Mouse (Mus musculus): ENCODE data around the gene Trappc3.

The Trappc3 gene

DNA sequence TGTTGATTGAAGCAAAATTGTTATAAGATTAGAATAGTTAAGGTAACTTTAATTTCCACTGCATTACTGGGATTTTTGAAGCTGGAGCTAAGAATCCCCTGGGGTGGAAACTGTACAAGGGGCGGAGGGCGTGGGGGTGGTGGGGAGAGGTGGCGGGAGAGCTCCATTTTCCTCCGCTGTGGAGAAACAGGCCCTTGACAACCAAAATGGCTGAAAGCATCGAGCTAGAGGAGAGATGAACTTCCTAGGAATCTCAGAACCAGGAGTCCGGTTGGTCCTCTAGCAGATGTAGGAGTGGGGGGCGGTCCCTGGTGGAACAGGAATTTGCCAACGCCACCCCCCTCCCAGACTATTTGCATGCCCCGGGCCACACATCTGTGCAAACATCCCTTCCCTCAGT lies 19.6 kb downstream of the Trappc3 start:
- no peak for DNase-seq

DNA sequence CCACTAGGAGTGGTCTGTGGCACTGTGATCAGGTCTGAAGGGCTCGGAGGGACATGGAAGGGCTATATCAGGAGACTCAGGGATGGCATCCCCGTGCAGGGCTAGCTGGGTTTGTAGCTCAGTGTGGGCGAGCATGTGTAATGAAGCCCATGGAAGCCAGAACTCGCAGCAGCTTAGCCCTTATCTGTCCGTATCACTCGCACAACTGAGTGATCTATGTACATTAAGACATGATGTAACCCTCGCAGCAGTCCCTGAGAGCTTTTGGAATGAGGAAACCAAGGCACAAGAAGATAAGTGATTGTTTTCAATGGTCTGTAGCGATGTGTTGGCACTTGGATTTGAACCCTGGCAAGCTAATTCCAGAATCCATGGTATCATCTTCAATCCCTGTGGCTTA lies 21.5 kb downstream of the Trappc3 start:
- no peak for DNase-seq

DNA sequence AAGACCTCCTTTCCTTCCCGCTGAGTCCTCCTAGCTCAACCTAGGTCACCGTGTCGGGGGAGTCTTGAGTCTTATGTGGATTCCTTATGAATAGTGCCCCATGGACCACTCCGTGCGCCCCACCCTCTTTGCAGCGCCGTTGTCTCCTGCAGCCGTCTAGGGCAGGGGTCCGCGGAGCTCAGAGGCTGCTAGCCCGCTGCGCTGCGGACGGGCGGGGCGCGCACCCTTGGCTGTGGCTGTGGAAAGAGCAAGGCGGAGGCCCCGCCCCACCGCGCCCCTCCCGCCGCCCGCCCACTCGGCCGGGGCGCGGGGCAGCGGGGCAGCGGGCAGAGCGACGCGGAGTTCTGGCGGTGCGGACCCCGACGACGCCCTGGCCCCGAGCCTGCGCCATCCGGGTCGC lies 24.4 kb downstream of the Trappc3 start, which contains the start of gene Col8a2:
Gene Col8a2 (plus strand): TSS at position 302 of the 400 bp plus-strand sequence.
- DNase-seq = no peak

DNA sequence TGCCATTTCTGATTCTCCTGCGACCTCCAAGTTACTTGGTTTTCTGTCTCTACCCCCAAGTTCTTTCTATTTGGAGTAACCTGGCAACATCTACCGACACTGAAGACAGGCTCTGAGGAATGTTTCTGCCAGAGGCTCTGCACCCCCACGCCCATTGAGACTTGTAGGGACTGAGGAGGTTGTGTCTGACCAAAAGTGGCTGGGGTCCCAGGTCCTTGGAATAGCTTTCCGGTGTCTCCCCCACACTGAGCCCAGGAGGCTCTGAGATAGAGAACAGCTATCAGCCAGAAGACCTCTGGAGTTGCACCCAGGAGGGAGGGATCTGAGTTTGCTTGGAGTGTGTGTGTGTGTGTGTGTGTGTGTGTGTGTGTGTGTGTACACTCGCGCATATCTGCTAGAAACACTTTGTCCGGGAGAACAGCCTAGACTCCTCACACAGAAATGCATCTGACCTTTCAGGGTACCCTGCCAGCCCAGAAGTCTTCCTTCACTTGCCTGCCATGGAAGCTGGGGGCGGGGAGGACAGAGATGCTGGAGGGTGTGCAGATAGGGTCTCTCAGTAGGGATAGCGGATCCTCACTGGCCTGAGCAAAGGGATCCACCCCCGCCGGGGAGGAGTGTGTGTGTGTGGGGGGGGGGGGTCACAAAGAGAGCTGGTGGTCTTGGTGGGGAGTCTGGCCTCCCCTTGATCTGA lies 25.3 kb downstream of the Trappc3 start:
- no peak for DNase-seq

DNA sequence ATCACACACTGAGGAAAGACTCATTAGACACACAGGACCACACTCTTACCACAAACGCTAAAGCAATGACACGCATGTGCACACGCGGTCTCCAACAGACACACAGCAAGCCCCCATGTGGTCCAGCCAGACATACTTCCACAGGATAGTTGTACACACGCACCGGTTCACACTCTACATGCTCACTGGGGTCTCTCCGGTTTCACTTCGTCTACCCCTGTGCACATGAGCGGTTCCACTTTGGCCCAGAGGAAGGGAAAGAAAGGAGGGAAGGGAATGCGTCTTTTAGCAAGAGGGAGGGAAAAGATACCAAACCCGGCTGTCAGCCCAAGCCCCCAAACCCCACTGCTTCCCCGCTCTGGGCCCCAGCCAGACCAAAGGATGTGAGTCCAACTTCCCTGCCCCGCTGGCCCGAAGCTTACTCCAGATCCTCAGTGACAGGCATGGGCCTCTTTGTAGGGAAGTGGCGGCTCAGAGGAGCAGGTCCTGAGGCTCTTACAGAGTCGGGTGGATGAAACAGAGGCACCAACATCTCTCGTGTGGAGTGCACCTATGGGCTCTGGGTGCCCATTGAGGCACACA lies 26.1 kb downstream of the Trappc3 start:
- no peak for DNase-seq

DNA sequence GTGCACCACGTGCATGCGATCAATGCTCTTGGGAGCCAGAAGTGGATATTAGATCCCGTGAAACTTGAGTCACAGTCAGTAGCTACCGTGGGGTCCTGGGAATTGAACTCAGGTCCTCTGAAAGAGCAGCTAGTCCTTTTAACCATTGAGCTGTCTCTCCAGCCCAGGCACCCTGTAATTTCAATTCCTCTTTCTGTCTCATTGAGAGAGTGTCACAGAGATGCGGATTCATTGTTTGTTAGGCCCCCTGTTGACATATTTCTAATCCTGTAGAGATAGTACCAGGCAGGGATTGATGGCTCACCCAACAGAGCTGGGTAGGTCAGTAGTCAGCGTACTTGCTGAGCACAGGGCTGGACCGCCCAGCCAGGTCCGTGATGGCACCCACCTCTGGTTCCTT lies 28.2 kb downstream of the Trappc3 start:
- DNase-seq = no peak

DNA sequence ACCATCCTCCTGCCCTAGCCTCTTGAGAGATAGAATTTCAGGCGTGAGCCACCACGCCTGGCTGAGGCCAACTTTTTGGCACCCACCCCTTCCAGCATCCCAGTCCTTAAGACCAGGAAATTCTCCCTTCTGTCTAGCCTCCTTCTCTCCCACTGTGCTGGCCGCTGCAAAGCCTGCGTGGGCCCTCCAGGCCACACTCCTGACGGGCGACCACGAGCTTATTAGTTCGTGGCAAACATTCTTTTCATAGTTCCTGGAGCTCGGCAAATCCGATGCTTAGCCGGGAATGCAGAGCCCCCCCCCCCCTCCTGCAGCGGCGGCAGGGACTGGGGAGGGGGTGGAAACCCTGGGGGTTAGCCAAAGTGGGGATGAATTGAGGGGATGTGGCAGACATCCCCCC lies 29.1 kb downstream of the Trappc3 start:
- no peak for DNase-seq

DNA sequence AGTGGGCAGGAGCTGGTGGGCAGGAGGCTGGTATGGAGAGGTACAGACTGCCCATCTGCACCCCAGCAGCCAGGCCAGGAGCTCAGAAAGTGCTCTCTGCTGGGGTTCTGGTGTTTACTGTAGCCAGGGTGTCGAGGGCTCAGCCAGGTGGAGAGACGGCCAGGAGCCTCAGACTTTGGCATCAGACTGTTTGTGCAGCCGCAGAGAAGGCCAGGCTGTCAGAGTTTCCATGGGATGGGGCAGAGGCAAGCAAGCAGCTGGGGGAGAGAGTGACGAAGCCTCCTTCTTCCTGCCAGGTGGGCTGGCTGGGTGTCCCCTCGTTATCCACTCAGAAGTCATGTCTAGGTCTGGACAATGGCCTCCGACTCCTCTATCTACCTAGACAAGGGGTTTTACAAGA lies 33.0 kb downstream of the Trappc3 start:
- no peak for DNase-seq

DNA sequence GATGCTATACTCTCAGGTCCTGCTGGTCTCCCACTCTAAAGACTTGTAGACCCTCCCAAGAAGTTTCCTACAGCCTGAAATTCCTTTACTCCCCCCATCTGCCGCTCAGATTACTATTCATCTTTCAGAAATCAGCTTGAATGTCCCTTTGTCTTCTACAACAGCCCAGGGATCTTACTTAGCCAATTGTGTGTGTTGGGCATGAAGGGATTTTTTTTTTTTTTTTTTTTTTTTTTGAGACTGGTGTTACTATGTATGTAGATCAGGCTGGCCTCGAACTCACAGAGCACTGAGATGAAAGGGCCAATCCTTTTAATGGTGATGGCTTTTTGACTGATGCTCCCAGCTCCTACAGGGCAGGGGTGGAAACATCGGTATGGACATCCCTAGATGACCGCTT lies 33.8 kb downstream of the Trappc3 start:
- DNase-seq = no peak

DNA sequence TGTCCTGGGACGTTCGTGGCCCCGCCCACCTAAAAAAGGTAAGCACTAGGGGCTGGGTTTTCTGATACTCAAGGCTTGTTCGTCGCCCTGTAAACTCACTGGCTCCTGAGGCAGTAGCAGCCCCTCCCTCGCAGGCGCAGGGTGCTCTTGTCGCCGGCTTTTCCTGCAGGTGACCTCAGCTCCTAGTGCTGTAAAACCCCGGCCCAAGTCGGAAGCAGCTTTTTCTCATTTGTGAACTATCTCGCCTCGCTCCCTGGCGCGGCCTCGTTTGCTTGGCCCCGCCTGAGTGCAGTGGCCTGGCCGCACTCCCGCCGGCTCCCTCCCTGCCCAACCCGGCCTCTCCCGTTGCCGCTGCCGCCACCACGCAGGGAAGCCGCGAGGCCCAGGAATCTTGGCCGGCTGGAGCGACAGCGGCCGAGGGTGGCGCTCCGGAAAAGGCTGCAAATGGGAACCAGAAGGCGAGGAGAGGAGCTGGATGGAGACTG lies 34.5 kb downstream of the Trappc3 start:
- DNase-seq = peak; percentile 81 to 85

DNA sequence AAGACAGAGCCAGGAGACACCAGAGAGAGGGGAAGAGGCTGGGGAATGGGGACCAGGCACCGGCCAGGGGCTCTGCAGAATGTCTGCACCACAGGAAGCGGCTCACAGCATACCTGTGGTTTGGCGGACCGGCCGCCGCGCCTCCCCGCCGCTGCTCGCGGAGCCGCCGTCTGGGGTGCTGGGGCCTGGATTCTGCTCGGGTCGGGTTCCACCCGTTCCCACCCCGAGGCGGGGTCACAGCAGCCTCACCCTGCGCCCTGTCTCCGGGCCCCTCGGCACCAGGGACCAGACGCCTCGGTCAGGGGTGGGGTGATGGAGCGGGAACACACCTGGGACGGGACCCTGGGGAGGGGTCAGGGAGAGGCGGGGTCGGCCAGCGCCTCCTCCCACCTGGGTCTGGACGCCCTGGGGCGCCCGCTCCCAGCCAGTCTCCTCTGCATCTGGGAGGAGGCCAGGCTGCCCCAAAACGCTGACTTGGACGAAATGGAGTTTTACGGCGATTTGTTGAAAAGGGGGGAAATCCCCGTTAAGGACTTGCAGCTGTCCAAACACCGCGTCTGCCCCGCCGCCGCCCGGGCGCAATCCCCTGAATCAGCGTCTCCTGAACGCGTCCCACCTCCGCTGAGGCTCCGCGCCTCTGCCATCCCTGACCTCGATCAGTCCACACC lies 38.9 kb downstream of the Trappc3 start:
- peak in 1 of 2 experiments; percentile 27 for DNase-seq

DNA sequence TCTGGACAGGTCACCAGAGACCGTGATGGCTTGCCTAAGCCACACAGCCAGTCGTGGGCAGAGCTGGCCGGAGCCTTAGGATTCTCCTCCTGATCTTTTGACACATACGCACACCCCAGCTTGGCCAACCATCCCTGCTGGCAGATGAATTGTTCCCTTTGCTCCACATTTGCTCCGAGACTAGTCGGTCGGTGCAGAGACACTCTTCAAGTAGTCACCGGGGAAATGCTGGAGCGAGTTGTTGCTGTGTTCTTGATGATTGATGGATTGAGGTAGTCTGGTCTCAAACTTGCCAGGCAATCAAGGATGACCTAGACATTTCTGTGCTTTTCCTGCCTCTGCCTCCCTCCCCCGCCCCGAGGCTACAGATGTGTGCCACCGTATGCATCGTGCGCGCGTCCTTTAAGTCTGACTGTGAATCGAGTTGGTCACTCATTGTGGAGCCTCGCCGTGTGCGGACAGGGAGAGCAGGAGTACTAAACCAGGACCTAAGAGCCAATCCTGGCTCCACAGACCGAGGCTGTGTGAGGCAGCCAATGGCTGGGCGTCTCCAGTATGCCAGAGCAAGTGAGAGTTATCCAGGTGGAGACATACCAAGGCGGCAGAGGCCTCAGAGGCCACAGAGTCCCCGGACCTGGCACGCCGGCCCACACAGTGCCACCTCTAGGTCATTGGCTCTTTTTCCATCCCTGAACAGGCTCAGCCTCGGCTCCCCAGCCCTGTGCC lies 39.6 kb downstream of the Trappc3 start:
- peak; percentile 54 to 63 for DNase-seq

DNA sequence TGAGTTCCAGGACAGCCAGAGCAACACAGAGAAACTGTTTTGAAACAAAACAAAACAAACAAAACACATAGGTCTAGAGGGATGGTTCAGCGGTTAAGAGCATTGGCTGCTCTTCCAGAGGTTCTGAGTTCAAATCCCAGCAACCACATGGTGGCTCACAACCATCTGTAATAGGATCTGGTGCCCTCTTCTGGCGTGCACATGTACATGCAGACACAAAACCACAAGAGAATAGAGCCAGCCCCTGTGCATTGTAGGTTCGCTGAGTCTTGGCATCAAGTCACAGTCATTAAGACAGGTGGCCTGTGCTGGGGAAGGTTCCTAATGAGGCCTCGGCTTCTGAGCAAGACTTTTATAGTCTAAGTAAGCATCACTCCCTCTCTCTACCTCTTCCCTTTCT lies 41.8 kb downstream of the Trappc3 start:
- peak in 1 of 2 experiments; percentile 25 for DNase-seq

DNA sequence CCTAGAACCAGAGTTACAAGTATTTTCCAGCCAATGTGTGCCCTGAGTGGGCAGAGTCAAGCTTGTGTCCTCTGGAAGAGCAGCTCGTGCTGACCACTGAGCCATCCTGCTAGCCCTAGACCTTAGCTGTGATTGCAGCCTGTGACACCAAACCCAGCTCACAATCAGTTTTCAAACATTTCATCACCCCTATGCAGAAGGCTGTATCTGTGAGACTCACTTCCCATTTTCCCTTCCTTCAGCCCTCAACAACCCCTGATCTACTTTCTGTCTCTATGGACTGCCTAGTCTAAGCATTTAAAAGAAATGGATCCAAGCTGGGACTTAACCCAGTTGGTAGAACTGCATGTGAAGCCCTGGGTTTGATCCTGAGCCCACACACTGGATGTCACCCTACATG lies 43.3 kb downstream of the Trappc3 start:
- no peak for DNase-seq

DNA sequence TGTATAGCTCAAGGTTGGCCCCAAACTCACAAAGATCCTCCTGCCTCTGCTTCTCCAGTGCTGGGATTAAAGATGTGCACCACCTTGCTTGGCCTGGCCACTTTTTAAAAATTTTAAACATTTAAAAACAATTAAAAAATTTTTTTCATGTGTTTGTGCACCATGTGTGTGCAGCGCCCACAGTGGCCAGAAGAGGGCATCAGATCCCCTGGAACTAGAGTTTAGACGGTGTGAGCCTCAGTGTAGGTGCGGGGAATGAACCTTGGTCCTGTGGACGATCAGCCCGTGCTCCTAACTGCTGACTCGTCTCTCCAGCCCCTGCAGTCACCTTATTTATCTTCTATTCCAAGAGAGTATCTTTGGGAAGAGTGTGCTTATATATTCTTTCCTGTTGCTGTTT lies 43.9 kb downstream of the Trappc3 start:
- DNase-seq = no peak

DNA sequence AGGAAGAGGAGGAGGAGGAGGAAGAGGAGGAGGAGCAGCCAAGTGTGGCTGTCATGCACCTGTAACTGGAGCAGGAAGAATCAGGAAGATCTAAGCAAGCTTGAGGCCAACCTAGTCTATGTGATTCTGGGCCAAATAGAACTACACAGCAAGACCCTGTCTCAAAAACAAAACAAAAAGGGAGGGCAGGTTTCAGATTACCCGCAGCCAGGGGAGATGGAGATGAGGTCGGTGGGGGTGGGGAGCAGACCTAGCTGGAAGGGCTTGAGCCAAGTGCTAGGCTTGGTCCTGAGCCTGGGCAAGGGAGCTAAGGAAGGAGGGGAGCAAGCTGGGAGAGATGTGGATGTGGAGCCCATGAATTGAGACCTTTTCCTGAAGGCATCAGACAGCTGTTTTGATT lies 44.7 kb downstream of the Trappc3 start:
- no peak for DNase-seq

DNA sequence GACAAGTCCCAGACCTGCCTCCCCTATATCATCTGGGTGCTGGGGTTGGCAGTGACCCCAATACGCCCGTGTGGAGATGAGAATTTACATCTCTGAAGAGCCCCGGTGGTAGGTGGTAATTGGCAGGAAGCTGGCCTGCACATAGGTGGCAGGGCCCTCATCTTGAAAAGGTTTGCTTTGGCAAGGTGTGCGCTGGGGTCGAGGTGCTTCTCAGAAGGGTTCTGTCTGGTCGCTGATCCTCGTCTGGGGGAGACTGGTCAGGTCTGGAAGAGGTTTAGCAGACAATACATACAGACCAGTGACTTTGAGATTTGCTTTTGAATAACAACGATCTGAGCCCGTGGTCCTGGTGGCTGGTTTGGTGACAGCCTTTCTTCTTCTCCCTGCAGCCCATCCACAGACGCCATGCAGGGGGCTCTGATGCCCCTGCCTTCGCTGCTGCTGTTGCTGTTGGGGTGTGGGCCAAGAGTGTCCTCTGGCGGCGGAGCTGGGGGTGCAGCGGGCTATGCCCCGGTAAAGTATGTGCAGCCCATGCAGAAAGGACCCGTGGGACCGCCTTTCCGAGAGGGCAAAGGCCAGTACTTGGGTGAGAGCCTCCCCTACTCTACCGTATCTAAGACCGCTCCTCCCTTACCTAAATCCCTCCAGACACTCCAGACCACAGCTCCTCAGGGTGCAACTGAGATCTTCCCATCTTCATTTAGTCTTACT lies 47.2 kb downstream of the Trappc3 start:
- DNase-seq = peak in 1 of 2 experiments; percentile 64

DNA sequence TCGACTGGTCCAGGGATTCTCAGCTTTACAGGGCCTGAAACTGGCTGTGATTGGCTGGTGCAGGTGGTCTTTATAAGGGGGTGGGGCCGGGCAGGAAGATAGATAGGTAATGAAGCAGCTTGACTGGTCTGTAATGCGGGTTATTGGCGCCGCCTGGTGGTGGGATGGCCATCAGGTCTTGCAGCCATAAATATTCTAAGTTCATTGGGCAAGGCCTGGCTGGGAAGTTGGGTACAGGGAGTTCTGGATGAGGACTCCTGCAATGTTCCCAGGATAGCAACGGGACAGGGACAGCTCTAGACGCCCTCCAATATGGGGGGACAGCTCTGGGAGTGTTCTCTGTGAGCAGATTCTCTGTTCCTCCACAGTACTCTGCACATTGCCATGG lies 47.8 kb downstream of the Trappc3 start:
- DNase-seq = peak; percentile 95 to 97

DNA sequence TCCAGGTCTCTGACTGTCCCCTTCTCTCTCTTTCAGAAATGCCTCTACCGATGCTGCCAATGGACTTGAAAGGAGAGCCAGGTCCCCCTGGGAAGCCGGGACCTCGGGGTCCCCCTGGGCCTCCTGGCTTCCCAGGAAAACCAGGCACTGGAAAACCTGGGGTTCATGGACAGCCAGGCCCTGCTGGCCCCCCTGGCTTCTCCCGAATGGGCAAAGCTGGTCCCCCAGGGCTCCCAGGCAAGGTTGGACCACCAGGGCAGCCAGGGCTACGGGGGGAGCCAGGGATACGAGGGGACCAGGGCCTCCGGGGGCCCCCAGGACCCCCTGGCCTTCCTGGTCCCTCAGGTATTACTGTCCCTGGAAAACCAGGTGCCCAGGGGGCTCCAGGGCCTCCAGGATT lies 48.2 kb downstream of the Trappc3 start:
- no peak for DNase-seq

DNA sequence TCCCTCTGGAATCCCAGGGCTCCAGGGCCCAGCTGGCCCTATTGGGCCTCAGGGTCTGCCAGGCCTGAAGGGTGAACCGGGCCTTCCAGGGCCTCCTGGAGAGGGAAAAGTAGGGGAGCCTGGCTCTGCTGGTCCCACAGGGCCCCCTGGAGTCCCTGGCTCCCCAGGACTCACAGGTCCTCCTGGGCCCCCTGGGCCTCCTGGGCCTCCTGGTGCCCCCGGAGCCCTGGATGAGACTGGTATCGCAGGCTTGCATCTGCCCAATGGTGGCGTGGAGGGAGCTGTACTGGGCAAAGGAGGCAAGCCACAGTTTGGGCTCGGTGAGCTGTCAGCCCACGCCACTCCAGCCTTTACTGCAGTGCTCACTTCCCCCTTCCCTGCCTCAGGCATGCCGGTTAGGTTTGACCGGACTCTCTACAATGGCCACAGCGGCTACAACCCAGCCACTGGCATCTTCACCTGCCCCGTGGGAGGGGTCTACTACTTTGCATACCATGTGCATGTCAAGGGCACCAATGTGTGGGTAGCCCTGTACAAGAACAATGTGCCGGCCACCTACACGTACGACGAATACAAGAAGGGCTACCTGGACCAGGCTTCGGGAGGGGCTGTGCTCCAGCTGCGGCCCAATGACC lies 49.6 kb downstream of the Trappc3 start:
- DNase-seq = no peak

DNA sequence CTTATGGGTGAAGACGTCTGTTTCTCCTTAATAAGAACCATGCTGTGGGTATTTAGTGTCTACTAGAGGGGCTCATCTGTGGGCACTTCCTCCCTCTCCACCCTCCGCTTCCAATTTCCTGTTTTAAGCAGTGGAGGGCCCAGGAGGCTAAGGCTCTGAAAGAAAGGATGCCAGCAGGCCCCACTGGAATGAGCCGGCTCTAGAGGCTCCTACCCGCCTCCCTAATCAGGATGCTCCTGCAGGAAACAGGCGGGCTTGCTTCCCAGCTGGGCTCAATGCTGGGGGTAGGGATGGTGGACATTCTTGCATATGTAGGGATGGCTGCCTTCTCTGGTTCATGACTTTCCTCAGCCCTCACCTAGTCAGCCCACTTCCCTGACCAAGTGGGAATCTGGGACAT lies 51.1 kb downstream of the Trappc3 start:
- no peak for DNase-seq

DNA sequence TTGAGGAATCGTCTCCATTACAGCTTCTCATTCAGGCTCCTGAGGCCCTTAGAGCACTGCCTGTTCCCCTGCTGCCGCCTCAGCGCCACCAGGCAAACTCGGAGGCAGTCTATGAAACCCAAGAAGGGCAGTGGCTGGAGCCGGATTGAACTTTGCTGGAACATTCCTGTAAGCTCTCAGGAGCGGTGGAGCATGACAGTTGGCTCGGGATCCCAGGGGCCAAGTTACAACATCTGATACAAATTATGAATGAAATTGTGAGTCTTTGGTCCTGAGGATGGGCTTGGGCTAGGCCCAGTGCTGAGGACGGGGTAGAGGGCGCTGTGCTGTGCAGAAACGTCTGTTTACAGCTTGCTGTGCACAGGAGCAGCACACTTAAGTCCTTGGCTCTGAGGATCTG lies 52.3 kb downstream of the Trappc3 start:
- no peak for DNase-seq

All from cerebellum, postnatal 25 days (tissue).